In the genomic region with DNA sequence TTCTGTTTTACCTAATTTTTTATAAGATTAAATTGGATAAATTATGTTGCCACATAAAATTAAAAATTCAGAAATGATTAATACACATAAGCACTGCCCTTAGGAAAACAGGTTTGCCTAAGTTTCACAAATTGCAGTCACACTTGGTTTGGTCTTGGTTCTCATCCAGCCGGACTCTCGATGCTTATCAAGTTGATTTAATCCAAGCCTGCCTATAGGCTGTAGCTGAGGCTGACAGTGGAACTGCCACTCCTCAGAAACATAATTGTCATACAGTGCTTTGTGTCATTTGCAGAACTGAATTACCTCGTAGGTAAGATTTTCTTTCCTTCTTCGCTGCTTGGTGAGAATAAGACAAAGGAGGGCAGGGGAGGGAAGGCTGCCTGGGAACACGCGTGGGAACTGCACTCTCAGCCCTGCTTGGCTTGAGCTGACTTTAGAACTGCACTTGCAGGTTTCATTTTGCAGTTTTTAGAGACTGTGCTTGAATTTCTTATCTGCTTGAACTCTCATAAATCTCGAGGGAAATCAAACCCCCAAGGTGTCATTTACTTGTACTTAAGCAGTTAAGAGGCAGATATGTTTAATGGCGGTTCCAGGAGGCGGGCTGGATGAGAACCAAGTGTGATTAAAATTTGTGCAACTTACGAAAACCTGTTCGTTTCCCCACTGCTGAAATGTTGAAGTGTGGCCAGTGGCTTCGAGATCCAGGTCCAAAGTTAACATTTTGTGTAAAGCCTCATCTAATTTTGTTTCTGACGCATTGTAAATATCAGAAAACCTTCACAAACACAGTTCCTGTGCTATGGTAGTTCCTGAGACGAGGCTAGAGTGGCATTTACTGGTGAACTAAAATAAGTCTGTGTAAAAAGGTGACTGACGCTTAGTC, we compare ENCODE assay signal across 10 mouse cellular contexts. TPM values are rescaled to one million over a fixed set of nuclear protein-coding genes. Genes with fewer than 3 reads are reported as not detected.
DNase-seq lines count a peak whose midpoint lies in the region; ATAC-seq lines count a peak whose summit lies in the region.
"Had no signal": no experiment of that assay in that cellular context is flagged by ENCODE, and none has a peak within 500 bp of the region (broad histone marks: within the 10 kb centered on the region; RNA-seq: fewer than 3 reads in every experiment).

No protein-coding gene starts in this region.

- H3K4me3 ChIP-seq in intestine, embryonic 15.5 days (replicated peaks) = no peak overlapping the region
- no peak overlapping the region for H3K4me3 ChIP-seq in hindbrain, embryonic 11.5 days (ENCODE audit: low read depth, low read length)
- H3K4me3 ChIP-seq: liver, embryonic 12.5 days had no signal

- H3K27ac ChIP-seq in intestine, embryonic 15.5 days = no peak overlapping the region
- no peak overlapping the region for H3K27ac ChIP-seq in hindbrain, embryonic 11.5 days (ENCODE audit: low read depth, low read length)
- H3K27ac ChIP-seq: liver, embryonic 12.5 days had no signal

- H3K27me3 ChIP-seq in intestine, embryonic 15.5 days (replicated peaks) = no peaks in the 10 kb centered on the region
- no peaks in the 10 kb centered on the region for H3K27me3 ChIP-seq in hindbrain, embryonic 11.5 days (ENCODE audit: control insufficient read depth, insufficient read depth, low read length)
- H3K27me3 ChIP-seq: liver, embryonic 12.5 days had no signal

- DNase-seq in kidney, adult 18-20 months = peak; percentile 21
- DNase-seq in kidney, adult 11 months = no peak
- DNase-seq in brain, adult 2 months (ENCODE audit: low read depth, low spot score) = peak; percentile 67
- DNase-seq in kidney, postnatal 4 days = peak; percentile 5 to 21
- no peak for DNase-seq in thymus, postnatal 14 days
- no peak for DNase-seq in hindbrain, embryonic 11.5 days (ENCODE audit: low spot score)
- DNase-seq: retina, postnatal 1 day had no signal

- no peaks in the 10 kb centered on the region for H3K4me1 ChIP-seq in intestine, embryonic 15.5 days (replicated peaks)
- H3K4me1 ChIP-seq in hindbrain, embryonic 11.5 days (replicated peaks; ENCODE audit: control insufficient read depth, insufficient read depth, low read length) = no peaks in the 10 kb centered on the region
- H3K4me1 ChIP-seq: liver, embryonic 12.5 days had no signal

- ATAC-seq in intestine, embryonic 15.5 days = peak; percentile 45; the same call in 1 of the 2 replicates
- ATAC-seq in hindbrain, embryonic 11.5 days (ENCODE audit: low FRiP score) = no peak
- ATAC-seq: activated CD4-positive, CD25-positive, alpha-beta regulatory T cell, adult 4 months; liver, embryonic 12.5 days had no signal

- no peaks in the 10 kb centered on the region for H3K9me3 ChIP-seq in intestine, embryonic 15.5 days
- H3K9me3 ChIP-seq in hindbrain, embryonic 11.5 days (ENCODE audit: control insufficient read depth, low read length) = no peaks in the 10 kb centered on the region
- H3K9me3 ChIP-seq: liver, embryonic 12.5 days had no signal

- no peaks in the 10 kb centered on the region for H3K36me3 ChIP-seq in intestine, embryonic 15.5 days
- no peaks in the 10 kb centered on the region for H3K36me3 ChIP-seq in hindbrain, embryonic 11.5 days (ENCODE audit: control insufficient read depth, insufficient read depth, low read length)

- H3K4me2 ChIP-seq in intestine, embryonic 15.5 days (replicated peaks) = no peak overlapping the region; the same call in 1 of the 2 replicates
- H3K4me2 ChIP-seq in hindbrain, embryonic 11.5 days (replicated peaks; ENCODE audit: low read depth, low read length) = no peak overlapping the region
- H3K4me2 ChIP-seq: liver, embryonic 12.5 days had no signal

- 70% methylated on average over 15 of the region's 15 CpGs for WGBS in intestine, embryonic 15.5 days
- 89% methylated on average over 15 of the region's 15 CpGs for WGBS in hindbrain, embryonic 11.5 days

- no peak overlapping the region for H3K9ac ChIP-seq in intestine, embryonic 15.5 days
- no peak overlapping the region for H3K9ac ChIP-seq in hindbrain, embryonic 11.5 days (ENCODE audit: low read depth, low read length)
- H3K9ac ChIP-seq: liver, embryonic 12.5 days had no signal

RNA-seq across cellular contexts. Expression of gene Ldah, which starts 8.7 kb away (rescaled TPM):
- polyA plus RNA-seq in intestine, embryonic 15.5 days (2015; fragmentation: Nextera tagmentation; extraction: Ambion mirVana) = 60.4 and 63.2 TPM in 2 replicates
- polyA plus RNA-seq in hindbrain, embryonic 11.5 days (2014; fragmentation: Nextera tagmentation; extraction: Ambion mirVana) = 69.0 and 82.3 TPM in 2 replicates

Comparison
In these comparisons a context has a peak if more than half of its experiments do, and no peak if none do; other contexts are left out.
1. DNase-seq: peak in kidney, adult 18-20 months (single experiment), brain, adult 2 months (single experiment) and kidney, postnatal 4 days (2 of 2); none in kidney, adult 11 months (single experiment), thymus, postnatal 14 days (single experiment) and hindbrain, embryonic 11.5 days (single experiment).